Mouse (Mus musculus) midbrain, embryonic 16.5 days (tissue): Measurements from ENCODE around the gene Tmem268. TPM values are rescaled to one million over a fixed set of nuclear protein-coding genes. Genes with fewer than 3 reads are reported as not detected.

Experiments used
- ATAC-seq: fragments of 200-750 bp; cut with Nextera tagmentation; 2 replicates; pipeline ENCODE4 v1.8.0; 2017; ENCODE audit warnings: moderate TSS enrichment
- H3K27ac ChIP-seq: fragments of 300-500 bp; sonication (generic); 2 replicates; pipeline ENCODE4 v1.5.1; 2014; ENCODE audit warnings: mild to moderate bottlenecking, low read length, mixed read lengths
- H3K27me3 ChIP-seq: fragments of 300-500 bp; sonication (generic); 2 replicates; pipeline ENCODE4 v1.6.1; 2014; ENCODE audit warnings: low read depth, low read length, mixed read lengths; ENCODE audit not compliant: control insufficient read depth, insufficient read depth
- H3K36me3 ChIP-seq: fragments of 300-500 bp; sonication (generic); 2 replicates; pipeline ENCODE4 v1.6.1; 2014; ENCODE audit warnings: mild to moderate bottlenecking, low read length, moderate library complexity, mixed read lengths; ENCODE audit not compliant: control insufficient read depth, insufficient read depth
- H3K4me1 ChIP-seq: fragments of 300-500 bp; sonication (generic); 2 replicates; pipeline ENCODE4 v1.6.1; 2014; ENCODE audit warnings: mild to moderate bottlenecking, low read length, mixed read lengths; ENCODE audit not compliant: control insufficient read depth, insufficient read depth
- H3K4me2 ChIP-seq: fragments of 300-500 bp; sonication (generic); 2 replicates; pipeline ENCODE4 v1.6.1; 2014; ENCODE audit warnings: mild to moderate bottlenecking, low read length, mixed read lengths
- H3K4me3 ChIP-seq: fragments of 300-500 bp; sonication (generic); 2 replicates; pipeline ENCODE4 v1.5.1; 2014; ENCODE audit warnings: low read depth, mild to moderate bottlenecking, low read length, moderate library complexity, mixed read lengths
- H3K9ac ChIP-seq: fragments of 300-500 bp; sonication (generic); 2 replicates; pipeline ENCODE4 v1.6.1; 2014; ENCODE audit warnings: low read depth, low read length, mixed read lengths
- H3K9me3 ChIP-seq: fragments of 300-500 bp; sonication (generic); replicated peaks from 2 replicates; pipeline ENCODE4 v1.6.1; 2014; ENCODE audit warnings: mild to moderate bottlenecking, low read length, mixed read lengths; ENCODE audit not compliant: control insufficient read depth, poor library complexity, severe bottlenecking
- WGBS: fragments of 180-500 bp; shearing (Covaris S2); extraction: QIAGEN DNeasy Blood & Tissue Kit; methylation state at CpG from one replicate; pipeline ENCODE4 v1.1.7; 2014; 5-methylcytosine and 5-hydroxymethylcytosine counted together
- polyA plus RNA-seq: library from polyadenylated mRNA; unstranded; fragments of >200 nt; fragmentation: Nextera tagmentation; extraction: Ambion mirVana; gene quantifications from 2 replicates; pipeline ENCODE4 v1.2.1, GENCODE M21; 2015

The Tmem268 gene
- polyA plus RNA-seq, 1 experiment from 2014 or later, result 4.5 TPM

DNA sequence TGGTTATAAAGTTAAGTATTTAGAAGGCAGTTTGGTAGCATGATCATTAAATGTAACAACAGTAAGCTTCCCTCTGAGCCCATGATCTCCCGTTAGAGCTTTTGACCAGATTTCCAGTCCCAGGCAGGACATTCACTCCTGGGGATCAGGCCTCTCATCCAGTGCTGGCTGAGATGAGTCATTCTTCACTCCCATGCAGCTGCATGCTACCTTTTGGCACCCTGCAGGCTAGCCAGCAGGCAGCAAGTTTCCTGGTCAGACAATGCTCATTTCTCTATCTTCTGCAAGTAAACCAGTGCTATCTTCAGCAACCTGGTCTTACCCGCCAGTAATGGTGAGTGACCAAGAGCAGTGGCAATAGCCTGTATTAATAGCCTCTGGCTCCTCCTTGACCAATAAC, 74.6 kb downstream of the Tmem268 start:
- Histone ChIP-seq H3K9ac (no peak overlapping the region), H3K4me3 (no peak overlapping the region), H3K27ac (no peak overlapping the region), H3K9me3 (no peaks in the 10 kb centered on the region), H3K27me3 (no peaks in the 10 kb centered on the region), H3K36me3 (no peaks in the 10 kb centered on the region), H3K4me1 (no peaks in the 10 kb centered on the region), H3K4me2 (no peak overlapping the region)
- WGBS, result 89% methylated on average over 2 of the region's 2 CpGs
- ATAC-seq, result no peak

Other genes with a start within 250 kb of the Tmem268 start
- not detected in 2 replicates for gene Orm1, start 214.2 kb upstream of the Tmem268 start, polyA plus RNA-seq
- gene Orm3, start 202.6 kb upstream of the Tmem268 start, polyA plus RNA-seq, result not detected in 2 replicates
- gene Orm2, start 196.3 kb upstream of the Tmem268 start, polyA plus RNA-seq, result not detected in 2 replicates
- 5.3 and 6.0 TPM in 2 replicates for gene Akna, start 155.4 kb upstream of the Tmem268 start, polyA plus RNA-seq
- 4.5 and 4.9 TPM in 2 replicates for gene Whrn, start 62.8 kb upstream of the Tmem268 start, polyA plus RNA-seq
- 414 and 443 TPM in 2 replicates for gene Atp6v1g1, start 14.0 kb upstream of the Tmem268 start, polyA plus RNA-seq
- not detected in 2 replicates for gene Gm11213, start 46.5 kb downstream of the Tmem268 start, polyA plus RNA-seq
- not detected in 2 replicates for gene Tex48, start 63.6 kb downstream of the Tmem268 start, polyA plus RNA-seq
- not detected in 2 replicates for gene Gm11214, start 104.6 kb downstream of the Tmem268 start, polyA plus RNA-seq
- gene Tnfsf15, start 186.3 kb downstream of the Tmem268 start, polyA plus RNA-seq, result not detected in 2 replicates